Mouse (Mus musculus): ENCODE measurements at regions not wholly inside any gene's neighbourhood (a gene's known extent, or its start where the extent isn't known, plus 50 kb on each side); places are given as distances from the start of the nearest gene placed in this dataset.

GRCm38 (mm10) chr3:18905769-18906168, 722.7 kb downstream of the 1700064H15Rik start:
- TF ChIP-seq EP300 (IDR thresholded peaks at IDR 0.05), result no peak
- TF ChIP-seq CTCF (IDR thresholded peaks at IDR 0.05), result no peak
